Mouse (Mus musculus) naive thymus-derived CD4-positive, alpha-beta T cell, adult 2 months (primary cell): ENCODE data around the gene Gm10591.
"Not testable (repeated sequence)": the region's sequence is repeated elsewhere in the genome, so short reads cannot be mapped to it uniquely, and the experiment has no call there.

Experiments used
- DNase-seq: peaks from one replicate; pipeline ENCODE4 v3.0.0-alpha.2; 2011; ENCODE audit warnings: low read depth

Gm10591 gene

DNA sequence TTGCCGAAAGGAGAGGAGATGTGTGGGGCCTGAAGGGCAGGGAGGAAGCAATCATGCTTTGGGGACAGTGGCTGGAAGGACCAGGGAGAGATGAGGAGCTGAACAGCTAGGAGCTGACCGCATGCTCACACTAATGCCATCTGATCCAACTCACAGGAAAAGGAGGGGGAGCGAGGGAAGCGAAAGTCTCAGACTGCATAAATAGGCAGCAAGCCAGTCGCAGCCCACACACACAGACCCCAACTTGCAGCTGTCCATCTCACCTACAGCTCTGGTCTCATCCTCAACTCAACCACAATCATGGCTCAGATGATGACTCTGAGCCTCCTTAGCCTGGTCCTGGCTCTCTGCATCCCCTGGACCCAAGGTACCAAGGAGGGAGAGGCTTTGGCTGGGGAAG lies at the start of gene Gm10591:
Gene Gm10591 (plus strand): TSS at position 301 of the 400 bp plus-strand sequence.
- not testable (repeated sequence) for DNase-seq

DNA sequence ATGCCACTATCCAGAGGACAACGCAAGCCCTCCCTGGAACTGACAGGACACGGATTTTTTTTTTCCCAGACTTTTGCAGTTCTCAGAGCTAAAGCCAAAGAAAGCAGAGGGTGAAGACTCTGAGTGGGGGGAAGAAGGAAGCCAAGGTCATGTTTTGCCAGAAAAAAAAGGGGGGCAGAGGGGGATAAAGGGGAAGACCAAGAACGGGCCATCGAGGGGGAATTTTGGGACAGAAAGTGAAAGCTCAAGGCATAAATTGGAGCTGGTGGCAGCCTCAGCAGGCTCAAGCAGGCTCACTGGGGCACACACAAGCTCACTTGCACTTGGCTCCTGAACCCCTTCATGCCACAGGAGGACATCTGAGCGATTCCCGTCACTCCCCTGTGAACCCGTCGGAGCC lies 17.4 kb downstream of the Gm10591 start, which contains the start of gene Gm2564:
Gene Gm2564 (plus strand): TSS at position 301 of the 400 bp plus-strand sequence.
- not testable (repeated sequence) for DNase-seq

DNA sequence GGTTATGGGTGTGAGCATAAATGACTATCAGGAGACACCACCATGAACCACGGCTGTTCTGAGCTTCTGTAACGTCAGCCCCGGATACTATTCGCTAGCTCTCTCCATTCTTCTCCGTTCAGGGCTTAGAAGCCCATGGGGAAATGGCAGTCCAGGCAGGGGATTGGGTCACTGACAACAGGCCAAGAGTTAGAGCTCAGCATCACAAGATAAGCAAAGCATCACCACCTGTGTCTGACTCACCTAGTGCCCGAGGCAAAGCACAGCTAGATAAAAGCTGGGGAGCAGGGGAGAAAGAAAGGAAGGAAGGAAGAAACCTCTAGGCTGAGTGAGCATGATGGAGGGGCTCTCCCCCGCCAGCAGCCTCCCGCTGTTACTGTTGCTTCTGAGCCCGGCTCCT lies 43.0 kb downstream of the Gm10591 start, which contains the start of gene Ccl27b:
Gene Ccl27b (plus strand): TSS at position 301 of the 400 bp plus-strand sequence.
- DNase-seq = not testable (repeated sequence)

DNA sequence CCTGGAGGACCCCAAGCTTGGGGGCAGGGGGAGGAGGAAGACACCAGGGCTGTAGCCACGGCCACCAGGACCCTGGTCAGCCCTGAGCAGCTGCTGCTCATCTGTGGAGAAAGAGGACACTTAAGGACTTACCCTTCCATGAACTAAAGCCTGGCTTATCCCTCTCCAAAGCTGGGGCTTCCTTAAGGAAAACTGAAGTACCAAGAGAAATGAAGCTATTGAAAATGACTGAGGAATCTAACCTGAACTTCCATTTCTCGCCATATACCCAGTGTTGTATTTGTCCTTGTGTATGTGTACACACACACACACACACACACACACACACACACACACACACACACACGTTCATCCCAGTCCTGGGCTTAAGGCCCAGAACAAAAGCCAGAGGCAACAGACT lies 49.8 kb downstream of the Gm10591 start, which contains the start of gene Il11ra2:
Gene Il11ra2 (minus strand): TSS at position 101 of the 400 bp plus-strand sequence.
- not testable (repeated sequence) for DNase-seq
